Mouse (Mus musculus) E14TG2a.4 (cell line): ENCODE data around the gene Hmces.

ENCODE experiments used
- CTCF ChIP-seq: conservative IDR thresholded peaks from 2 replicates; pipeline ENCODE4 v1.5.1; 2014; ENCODE audit warnings: low read length
- NANOG ChIP-seq: IDR thresholded peaks from 2 replicates; pipeline ENCODE4 v1.6.1; 2014; ENCODE audit warnings: borderline replicate concordance, low read length, mixed read lengths
- POU5F1 ChIP-seq: IDR thresholded peaks from 2 replicates; pipeline ENCODE4 v1.6.1; 2014; ENCODE audit warnings: low read length, borderline replicate concordance

DNA sequence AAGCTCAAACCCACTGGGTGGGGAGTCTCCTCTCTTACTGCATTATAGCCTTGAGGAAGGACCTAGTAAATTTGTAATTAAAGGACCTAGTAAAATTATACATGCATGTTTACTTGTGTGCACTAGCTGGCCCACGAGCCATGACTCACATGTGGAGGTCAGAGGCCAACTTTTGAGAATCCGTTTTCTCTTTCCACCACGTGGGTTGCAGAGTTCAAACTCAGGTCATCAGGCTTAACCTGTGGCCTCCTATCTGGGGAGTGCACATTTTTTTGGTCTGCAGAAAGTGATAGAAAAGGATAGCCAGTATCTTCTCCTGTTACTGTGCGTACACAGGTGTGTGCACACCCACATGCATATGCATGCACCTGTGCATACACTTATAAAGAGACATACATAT lies 34.7 kb upstream of the Hmces start:
- TF ChIP-seq CTCF (no peak), POU5F1 (no peak), NANOG (no peak)
